Mouse (Mus musculus) adrenal gland, adult (tissue): ENCODE measurements around the gene Coro1b.

Experiments
- DNase-seq, 2 experiments: peaks; one replicate each; pipeline ENCODE4 v3.0.0; 2022 to 2023; ENCODE audit warnings: low spot score in 1 of 2; ENCODE audit not compliant: inconsistent age in 2 of 2

Gene Coro1b

DNA sequence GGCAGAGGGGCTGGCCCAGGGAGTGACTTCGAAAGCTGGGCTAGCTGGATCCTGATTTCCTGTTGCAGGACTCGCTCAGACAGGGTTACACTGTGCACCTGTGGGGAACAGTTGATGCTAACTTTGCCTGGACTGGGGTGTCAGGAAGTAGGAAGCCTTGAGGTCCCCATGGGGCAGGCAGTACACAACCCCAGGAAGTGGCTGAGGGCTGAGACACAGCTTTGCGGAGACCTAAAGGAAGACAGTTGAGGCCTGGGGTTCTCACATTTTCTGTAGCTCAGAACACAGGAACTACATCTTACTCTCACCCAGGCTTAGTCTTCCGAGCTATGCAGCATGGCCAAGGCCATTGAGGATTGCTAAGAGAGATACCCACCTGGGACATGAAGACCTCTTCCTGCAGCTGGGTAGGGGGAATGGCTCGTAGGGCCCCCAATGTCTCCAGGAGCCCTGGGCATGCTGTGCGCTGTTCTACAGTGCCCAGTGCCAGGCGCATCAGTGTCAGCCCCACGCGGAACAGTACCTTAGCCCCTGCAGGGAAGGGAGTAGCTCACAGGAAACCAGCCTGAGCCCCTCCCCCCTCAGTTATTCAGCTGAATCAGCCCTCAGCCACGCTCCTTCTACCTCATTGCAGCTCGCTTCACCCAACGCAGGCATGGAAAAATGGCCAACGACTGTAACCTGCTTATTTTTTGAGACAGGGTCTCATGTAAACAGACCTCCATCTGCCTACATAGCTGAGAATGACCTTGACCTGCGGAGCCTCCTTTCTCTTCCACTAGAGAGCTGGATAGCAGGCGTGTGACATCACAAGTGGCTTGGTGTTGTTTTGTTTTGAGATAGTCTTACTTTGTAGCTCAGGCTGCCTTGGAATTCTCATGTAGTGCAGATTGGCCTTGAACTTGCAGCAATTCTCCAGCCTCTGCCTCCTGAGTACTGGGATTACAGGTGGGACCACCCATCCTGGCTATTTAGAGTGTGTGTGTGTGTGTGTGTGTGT, 36.9 kb downstream of the Coro1b start:
- DNase-seq, result peak in 1 of 2 experiments; percentile 60

- DNase-seq, result no peak
Measured at GRCm38 (mm10) chr19:4187303-4187702, 38.9 kb downstream of the Coro1b start.

DNA sequence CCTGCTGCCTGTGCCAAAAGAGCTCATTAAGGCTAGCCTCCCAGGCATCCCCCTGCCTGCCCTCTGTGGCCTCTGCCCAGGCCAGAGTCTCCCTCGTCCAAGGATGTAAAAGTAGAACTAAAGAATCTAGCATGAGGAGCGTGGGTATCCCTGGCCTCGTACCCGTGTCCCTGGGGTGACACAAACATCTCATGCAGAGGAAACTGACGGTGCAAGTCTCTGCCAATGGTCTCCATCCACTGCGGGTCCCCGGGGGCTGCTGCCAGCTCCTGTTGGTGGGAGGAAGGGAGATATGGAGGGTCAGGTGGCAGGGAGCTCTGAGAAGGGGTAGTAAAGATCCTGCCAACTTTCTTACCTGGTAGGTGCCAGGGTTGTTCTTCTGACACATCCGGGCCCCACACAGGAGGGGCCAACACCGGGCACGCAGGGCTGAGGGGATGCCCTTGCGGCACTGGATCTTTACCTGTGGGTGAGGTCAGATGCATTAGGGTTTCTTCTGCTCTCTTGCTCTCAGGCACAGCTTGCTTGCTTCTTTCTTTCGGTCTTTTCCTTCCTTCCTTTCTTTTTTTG, 40.7 kb downstream of the Coro1b start:
- DNase-seq, result peak in 1 of 2 experiments; percentile 49

GRCm38 (mm10) chr19:4190831-4191334, 42.5 kb downstream of the Coro1b start, which contains the start of gene Tbc1d10c:
TSS of gene Tbc1d10c (minus strand) at chr19:4191284.
- DNase-seq, result peak; percentile 50 to 56

- peak; percentile 96 to 98 for DNase-seq
Measured at GRCm38 (mm10) chr19:4191528-4192250, 43.3 kb downstream of the Coro1b start, which contains the start of gene Ppp1ca. TSS of gene Ppp1ca (plus strand) at chr19:4192065.

- DNase-seq, result peak in 1 of 2 experiments; percentile 72
Measured at GRCm38 (mm10) chr19:4192251-4192985, 44.0 kb downstream of the Coro1b start.

GRCm38 (mm10) chr19:4193129-4193528, 44.7 kb downstream of the Coro1b start:
- DNase-seq, result peak in 1 of 2 experiments; percentile 53

GRCm38 (mm10) chr19:4194021-4194724, 45.8 kb downstream of the Coro1b start:
- peak in 1 of 2 experiments; percentile 65 for DNase-seq

DNA sequence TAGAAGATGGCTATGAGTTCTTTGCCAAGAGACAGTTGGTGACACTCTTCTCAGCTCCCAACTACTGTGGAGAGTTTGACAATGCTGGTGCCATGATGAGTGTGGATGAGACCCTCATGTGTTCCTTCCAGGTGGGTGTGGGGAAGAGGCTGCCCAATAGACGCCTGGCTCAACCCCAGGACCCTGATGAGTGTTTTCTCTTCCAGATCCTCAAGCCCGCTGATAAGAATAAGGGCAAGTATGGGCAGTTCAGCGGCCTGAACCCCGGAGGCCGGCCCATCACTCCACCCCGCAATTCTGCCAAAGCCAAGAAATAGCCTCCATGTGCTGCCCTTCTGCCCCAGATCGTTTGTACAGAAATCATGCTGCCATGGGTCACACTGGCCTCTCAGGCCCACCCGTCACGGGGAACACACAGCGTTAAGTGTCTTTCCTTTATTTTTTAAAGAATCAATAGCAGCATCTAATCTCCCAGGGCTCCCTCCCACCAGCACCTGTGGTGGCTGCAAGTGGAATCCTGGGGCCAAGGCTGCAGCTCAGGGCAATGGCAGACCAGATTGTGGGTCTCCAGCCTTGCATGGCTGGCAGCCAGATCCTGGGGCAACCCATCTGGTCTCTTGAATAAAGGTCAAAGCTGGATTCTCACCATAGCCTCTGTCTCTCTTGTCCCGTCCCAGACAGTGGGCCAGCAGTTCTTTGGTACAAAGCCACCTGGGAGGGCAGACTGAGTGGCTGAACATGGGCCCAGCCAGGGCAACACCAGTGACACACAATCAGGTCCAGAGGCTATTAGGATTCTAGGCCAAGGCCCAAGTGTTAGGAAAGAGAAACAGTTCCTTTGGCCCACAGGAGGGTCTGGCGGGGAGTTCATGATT, 46.6 kb downstream of the Coro1b start:
- DNase-seq, result peak in 1 of 2 experiments; percentile 69

DNA sequence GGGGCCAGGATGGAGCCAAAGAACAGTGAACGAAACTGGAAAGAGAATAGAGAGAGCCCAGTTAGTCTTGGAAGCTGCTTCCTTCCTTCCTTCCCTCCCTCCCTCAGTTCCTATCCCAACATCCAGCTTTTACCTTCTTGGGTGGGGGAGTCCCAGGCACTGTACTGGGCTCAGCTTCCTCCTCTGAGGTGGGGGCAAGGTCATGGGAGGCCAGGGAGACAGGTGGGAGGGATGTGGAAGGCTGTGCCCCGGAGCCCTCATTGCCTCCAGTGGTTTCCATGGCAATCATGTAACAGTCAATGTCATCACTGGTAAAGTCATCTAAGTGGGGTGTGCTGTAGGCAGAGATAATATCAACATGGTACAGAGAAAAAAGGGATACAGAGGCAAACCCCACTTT, 47.6 kb downstream of the Coro1b start:
- DNase-seq, result no peak

DNA sequence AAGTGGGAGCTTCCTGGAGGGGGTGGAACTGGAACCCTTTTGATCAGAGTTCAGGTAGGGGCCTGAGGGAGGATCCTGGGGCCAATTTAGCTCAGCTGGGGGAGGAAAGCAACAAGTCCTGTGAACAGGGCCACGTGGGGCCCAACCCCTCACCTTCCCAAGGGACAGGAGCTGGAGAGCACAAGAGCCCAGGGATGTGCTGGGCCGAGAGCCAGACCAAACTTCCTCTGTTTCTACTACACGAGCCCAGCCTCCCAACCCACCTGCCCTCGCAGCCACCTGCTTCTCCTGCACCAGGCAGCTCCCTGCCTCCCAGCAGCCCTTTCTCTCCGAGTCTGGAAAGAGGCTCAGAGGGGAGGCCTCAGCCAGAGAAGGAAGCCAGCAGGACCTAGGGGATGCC, 48.1 kb downstream of the Coro1b start:
- peak in 1 of 2 experiments; percentile 63 for DNase-seq

DNA sequence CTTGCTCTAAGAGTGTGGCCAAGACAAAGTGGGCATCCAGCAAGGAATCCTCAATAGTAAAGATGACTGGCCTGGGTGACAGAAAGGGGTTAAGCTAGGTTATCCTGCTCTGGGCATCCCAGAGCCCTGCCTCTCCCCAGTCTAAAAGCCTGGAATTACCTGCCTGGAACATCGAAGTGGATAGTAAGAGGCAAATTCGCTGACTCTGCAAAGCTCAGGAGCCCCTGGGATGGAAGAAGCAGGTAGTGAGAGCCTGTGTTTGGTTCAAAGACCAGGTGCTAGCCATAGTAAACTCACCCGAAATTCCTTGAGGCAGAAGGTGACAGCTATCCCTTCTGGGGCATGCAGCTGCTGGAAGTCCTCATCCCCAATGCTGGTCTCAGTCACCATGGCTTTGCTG, 48.8 kb downstream of the Coro1b start:
- no peak for DNase-seq

- DNase-seq, result peak; percentile 96 to 98
Measured at GRCm38 (mm10) chr19:4201291-4201909, 53.0 kb downstream of the Coro1b start, which contains the start of gene Rad9a. TSS of gene Rad9a (minus strand) at chr19:4201662.

DNA sequence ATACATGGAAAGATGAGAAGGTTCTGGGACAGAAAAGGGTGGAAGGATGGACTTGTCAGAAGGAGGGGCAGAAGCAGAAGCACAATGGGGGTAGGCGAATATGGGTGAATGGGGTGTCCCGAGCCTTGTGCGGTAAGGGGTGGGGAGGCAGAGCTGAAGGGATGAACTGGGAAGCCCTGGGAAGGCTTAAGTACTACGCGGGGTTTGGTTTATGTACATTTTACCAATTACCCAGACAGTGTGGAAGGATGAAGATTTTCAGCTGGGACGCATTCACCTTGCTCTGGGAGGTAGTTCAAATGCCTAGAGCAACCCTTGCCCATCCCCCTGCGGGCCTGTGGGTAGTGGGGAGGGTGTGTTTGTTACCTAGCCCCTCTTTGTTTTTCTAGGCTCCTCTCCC, 53.7 kb downstream of the Coro1b start:
- DNase-seq, result no peak

DNA sequence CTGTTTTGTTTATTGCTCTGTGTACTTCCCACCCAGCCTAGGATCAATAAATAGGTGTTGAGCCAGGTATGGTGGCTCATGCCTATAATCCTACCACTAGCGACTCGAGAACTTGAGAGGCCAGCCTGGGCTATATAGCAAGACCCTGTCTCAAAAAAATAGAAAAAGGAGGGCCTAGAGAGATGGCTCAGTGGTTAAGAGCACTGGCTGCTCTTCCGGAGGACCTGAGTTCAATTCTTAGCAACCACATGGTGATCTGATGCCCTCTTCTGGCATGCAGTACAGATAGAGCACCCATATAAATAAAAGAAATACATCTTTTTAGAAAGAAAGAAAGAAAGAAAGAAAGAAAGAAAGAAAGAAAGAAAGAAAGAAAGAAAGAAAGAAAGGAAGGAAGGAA, 54.7 kb downstream of the Coro1b start:
- no peak for DNase-seq
